Mouse (Mus musculus) liver, adult 2 months (tissue): ENCODE results near the gene Vta1.

ENCODE experiments used
- CTCF ChIP-seq: fragments of 200-500 bp; IDR thresholded peaks from 2 replicates; pipeline ENCODE4 v1.5.1; 2011; ENCODE audit warnings: low read depth, low read length, control low read depth
- POLR2A ChIP-seq: fragments of 200-500 bp; IDR thresholded peaks from 2 replicates; pipeline ENCODE4 v1.6.1; 2011; ENCODE audit warnings: low read length, control low read depth; ENCODE audit not compliant: insufficient read depth; ENCODE audit errors: extremely low read depth

- no peak for TF ChIP-seq POLR2A
- TF ChIP-seq CTCF = no peak
Measured at GRCm38 (mm10) chr10:14666147-14666546, 39.2 kb downstream of the Vta1 start.
